Mouse (Mus musculus) midbrain, embryonic 11.5 days (tissue): Measurements from ENCODE around the gene Emc10. TPM values are rescaled to one million over a fixed set of nuclear protein-coding genes. Genes with fewer than 3 reads are reported as not detected.

ENCODE experiments used
- ATAC-seq: fragments of 200-750 bp; cut with Nextera tagmentation; 2 replicates; pipeline ENCODE4 v1.8.0; 2017; ENCODE audit warnings: moderate TSS enrichment, moderate library complexity; ENCODE audit not compliant: low FRiP score
- DNase-seq: peaks from one replicate; pipeline ENCODE4 v3.0.0; 2015; ENCODE audit warnings: low spot score; ENCODE audit errors: missing footprints
- H3K27ac ChIP-seq: fragments of 300-500 bp; sonication (generic); 2 replicates; pipeline ENCODE4 v1.5.1; 2014; ENCODE audit warnings: low read depth, low read length
- H3K27me3 ChIP-seq: fragments of 300-500 bp; sonication (generic); 2 replicates; pipeline ENCODE4 v1.6.1; 2014; ENCODE audit warnings: mild to moderate bottlenecking, low read length, moderate library complexity, mixed read lengths; ENCODE audit not compliant: control insufficient read depth, insufficient read depth
- H3K36me3 ChIP-seq: fragments of 300-500 bp; sonication (generic); 2 replicates; pipeline ENCODE4 v1.6.1; 2014; ENCODE audit warnings: mild to moderate bottlenecking, low read length, moderate library complexity, mixed read lengths; ENCODE audit not compliant: control insufficient read depth, insufficient read depth
- H3K4me1 ChIP-seq: fragments of 300-500 bp; sonication (generic); 2 replicates; pipeline ENCODE4 v1.6.1; 2014; ENCODE audit warnings: low read length; ENCODE audit not compliant: control insufficient read depth, insufficient read depth
- H3K4me2 ChIP-seq: fragments of 300-500 bp; sonication (generic); 2 replicates; pipeline ENCODE4 v1.6.1; 2014; ENCODE audit warnings: mild to moderate bottlenecking, moderate library complexity
- H3K4me3 ChIP-seq: fragments of 300-500 bp; sonication (generic); 2 replicates; pipeline ENCODE4 v1.5.1; 2014; ENCODE audit warnings: low read depth, low read length
- H3K9ac ChIP-seq: fragments of 300-500 bp; sonication (generic); 2 replicates; pipeline ENCODE4 v1.6.1; 2014; ENCODE audit warnings: low read length
- H3K9me3 ChIP-seq: fragments of 300-500 bp; sonication (generic); 2 replicates; pipeline ENCODE4 v1.6.1; 2016; ENCODE audit warnings: low read length; ENCODE audit not compliant: control insufficient read depth
- WGBS: fragments of 180-500 bp; shearing (Covaris S2); extraction: QIAGEN DNeasy Blood & Tissue Kit; methylation state at CpG from one replicate; pipeline ENCODE4 v1.1.7; 2014; 5-methylcytosine and 5-hydroxymethylcytosine counted together
- polyA plus RNA-seq: library from polyadenylated mRNA; unstranded; fragments of >200 nt; fragmentation: Nextera tagmentation; extraction: Ambion mirVana; gene quantifications from 2 replicates; pipeline ENCODE4 v1.2.1, GENCODE M21; 2014

Emc10 gene
- polyA plus RNA-seq, 1 experiment from 2014 or later = 99.3 TPM

GRCm38 (mm10) chr7:44534656-44535441 is 38.5 kb upstream of the Emc10 start:
- DNase-seq (no peak), ATAC-seq (no peak)
- Histone ChIP-seq H3K4me3 (no peak overlapping the region), H3K27ac (no peak overlapping the region), H3K4me1 (no peaks in the 10 kb centered on the region), H3K9me3 (no peaks in the 10 kb centered on the region), H3K9ac (no peak overlapping the region), H3K36me3 (peaks cover 36% of the 10 kb centered on the region), H3K4me2 (no peak overlapping the region), H3K27me3 (no peaks in the 10 kb centered on the region)
- WGBS = 94% methylated on average over 19 of the region's 19 CpGs

GRCm38 (mm10) chr7:44534242-44534641 is 37.9 kb upstream of the Emc10 start:
- Histone ChIP-seq H3K36me3 (peaks cover 33% of the 10 kb centered on the region), H3K9me3 (no peaks in the 10 kb centered on the region), H3K4me2 (no peak overlapping the region), H3K4me3 (no peak overlapping the region), H3K27ac (no peak overlapping the region), H3K9ac (no peak overlapping the region), H3K4me1 (no peaks in the 10 kb centered on the region), H3K27me3 (no peaks in the 10 kb centered on the region; the same call in 1 of the 2 replicates)
- DNase-seq (no peak), ATAC-seq (no peak)
- 93% methylated on average over 13 of the region's 13 CpGs for WGBS

GRCm38 (mm10) chr7:44533746-44534045 is 37.4 kb upstream of the Emc10 start:
- no peak overlapping the region for H3K4me3 ChIP-seq
- H3K27me3 ChIP-seq = peaks cover under 1% of the 10 kb centered on the region; the same call in 1 of the 2 replicates
- no peak overlapping the region for H3K4me2 ChIP-seq
- no peak overlapping the region for H3K9ac ChIP-seq
- 76% methylated on average over 12 of the region's 12 CpGs for WGBS
- no peak overlapping the region for H3K27ac ChIP-seq
- H3K36me3 ChIP-seq = peaks cover 30% of the 10 kb centered on the region
- H3K4me1 ChIP-seq = no peaks in the 10 kb centered on the region
- DNase-seq (no peak), ATAC-seq (no peak)
- no peaks in the 10 kb centered on the region for H3K9me3 ChIP-seq

- no peaks in the 10 kb centered on the region for H3K9me3 ChIP-seq
- H3K9ac ChIP-seq = no peak overlapping the region
- H3K4me2 ChIP-seq = no peak overlapping the region
- DNase-seq (no peak), ATAC-seq (no peak)
- peaks cover 30% of the 10 kb centered on the region for H3K36me3 ChIP-seq
- no peaks in the 10 kb centered on the region for H3K4me1 ChIP-seq
- H3K27ac ChIP-seq = no peak overlapping the region
- 90% methylated on average over 29 of the region's 29 CpGs for WGBS
- H3K4me3 ChIP-seq = no peak overlapping the region
- peaks cover 5% of the 10 kb centered on the region; the same call in 1 of the 2 replicates for H3K27me3 ChIP-seq
Measured at GRCm38 (mm10) chr7:44532918-44533745, 36.8 kb upstream of the Emc10 start.

- Histone ChIP-seq H3K4me1 (peaks cover 5% of the 10 kb centered on the region), H3K4me3 (no peak within 1 kb of the TSS), H3K4me2 (no peak within 1 kb of the TSS), H3K9me3 (no peaks in the 10 kb centered on the region), H3K27ac (no peak within 1 kb of the TSS), H3K9ac (no peak within 1 kb of the TSS), H3K36me3 (peaks cover 24% of the 10 kb centered on the region), H3K27me3 (peaks cover 8% of the 10 kb centered on the region; the same call in 1 of the 2 replicates)
- DNase-seq = no peak
- ATAC-seq = no peak
- 77% methylated on average over 4 of the region's 4 CpGs for WGBS
Measured at GRCm38 (mm10) chr7:44531946-44532732, 35.8 kb upstream of the Emc10 start, which contains the start of gene Spib. Gene Spib, minus strand, starts transcription at chr7:44532071.

GRCm38 (mm10) chr7:44531207-44531606 is 34.9 kb upstream of the Emc10 start:
- WGBS = 70% methylated on average over 5 of the region's 5 CpGs
- H3K4me1 ChIP-seq = peaks cover 5% of the 10 kb centered on the region
- no peaks in the 10 kb centered on the region for H3K9me3 ChIP-seq
- peaks cover 8% of the 10 kb centered on the region; the same call in 1 of the 2 replicates for H3K27me3 ChIP-seq
- DNase-seq = no peak
- peaks cover 20% of the 10 kb centered on the region for H3K36me3 ChIP-seq
- ATAC-seq = no peak
- H3K27ac ChIP-seq = no peak overlapping the region
- H3K4me2 ChIP-seq = no peak overlapping the region
- no peak overlapping the region for H3K4me3 ChIP-seq
- no peak overlapping the region for H3K9ac ChIP-seq

- peaks cover 5% of the 10 kb centered on the region for H3K4me1 ChIP-seq
- H3K9me3 ChIP-seq = no peaks in the 10 kb centered on the region
- no peak overlapping the region for H3K9ac ChIP-seq
- 78% methylated on average over 3 of the region's 3 CpGs for WGBS
- no peak for ATAC-seq
- peaks cover 8% of the 10 kb centered on the region; the same call in 1 of the 2 replicates for H3K27me3 ChIP-seq
- H3K36me3 ChIP-seq = peaks cover 16% of the 10 kb centered on the region
- no peak overlapping the region for H3K27ac ChIP-seq
- H3K4me2 ChIP-seq = no peak overlapping the region
- no peak overlapping the region for H3K4me3 ChIP-seq
- DNase-seq = no peak
Measured at GRCm38 (mm10) chr7:44530507-44530906, 34.2 kb upstream of the Emc10 start.

- Histone ChIP-seq H3K4me3 (no peak overlapping the region), H3K36me3 (peaks cover 11% of the 10 kb centered on the region), H3K27me3 (peaks cover 13% of the 10 kb centered on the region), H3K4me2 (no peak overlapping the region), H3K4me1 (peaks cover 5% of the 10 kb centered on the region), H3K9me3 (no peaks in the 10 kb centered on the region), H3K27ac (no peak overlapping the region), H3K9ac (no peak overlapping the region)
- DNase-seq (no peak), ATAC-seq (no peak)
- WGBS = 65% methylated on average over 5 of the region's 5 CpGs
Measured at GRCm38 (mm10) chr7:44529518-44529917, 33.2 kb upstream of the Emc10 start.
